Mouse (Mus musculus) kidney, postnatal 10 days (tissue): ENCODE results near the gene Maats1.
A peak's percentile ranks its signal among the peaks of the same experiment; 100 is the strongest.

Experiments used
- DNase-seq: peaks from one replicate; pipeline ENCODE4 v3.0.0; 2021; ENCODE audit warnings: mixed read lengths

Maats1 gene

GRCm38 (mm10) chr16:38287762-38288161 lies 54.2 kb downstream of the Maats1 start:
- no peak for DNase-seq

- no peak for DNase-seq
Observed at GRCm38 (mm10) chr16:38287357-38287756, 54.6 kb downstream of the Maats1 start.

DNA sequence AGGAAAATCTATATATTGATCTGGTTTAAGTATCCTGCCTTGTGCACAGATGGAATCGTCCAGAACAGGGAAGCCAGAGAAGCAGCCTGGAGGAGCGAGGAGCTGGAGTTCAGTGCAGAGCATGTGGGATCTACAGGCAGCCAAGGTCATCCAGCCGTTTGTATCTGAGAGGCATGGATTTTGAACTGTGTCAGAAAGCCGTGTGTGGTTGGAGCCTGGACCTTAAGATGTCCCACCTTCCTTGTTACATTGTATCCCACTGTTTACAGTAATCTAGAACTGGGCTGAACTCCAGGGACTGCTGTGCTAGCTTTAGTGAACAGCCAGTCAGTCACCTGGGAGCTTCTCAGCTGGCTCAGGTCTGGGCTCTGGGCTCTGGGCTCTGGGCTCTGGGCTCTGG lies 55.4 kb downstream of the Maats1 start:
- DNase-seq, result peak; percentile 18

DNA sequence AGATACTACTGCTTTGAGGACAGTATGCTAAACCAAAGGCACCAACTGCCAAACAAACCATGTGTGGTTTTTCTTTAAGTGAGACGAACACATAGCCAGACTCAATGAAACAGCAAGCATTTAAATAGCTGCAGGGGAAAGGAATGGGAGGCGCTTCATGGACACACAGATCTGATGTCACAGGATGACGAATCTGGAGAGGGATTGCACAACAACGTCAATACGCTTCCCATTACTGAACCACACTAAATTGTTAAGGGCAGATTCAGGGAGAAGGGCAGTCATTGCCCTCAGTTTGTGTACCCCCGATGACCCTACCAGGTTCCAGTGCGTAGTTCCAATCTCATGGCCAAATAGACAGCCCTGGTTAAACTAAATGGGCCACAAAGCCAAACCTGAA lies 56.1 kb downstream of the Maats1 start:
- DNase-seq, result no peak

- DNase-seq, result no peak
Observed at GRCm38 (mm10) chr16:38283300-38283699, 58.6 kb downstream of the Maats1 start.

DNA sequence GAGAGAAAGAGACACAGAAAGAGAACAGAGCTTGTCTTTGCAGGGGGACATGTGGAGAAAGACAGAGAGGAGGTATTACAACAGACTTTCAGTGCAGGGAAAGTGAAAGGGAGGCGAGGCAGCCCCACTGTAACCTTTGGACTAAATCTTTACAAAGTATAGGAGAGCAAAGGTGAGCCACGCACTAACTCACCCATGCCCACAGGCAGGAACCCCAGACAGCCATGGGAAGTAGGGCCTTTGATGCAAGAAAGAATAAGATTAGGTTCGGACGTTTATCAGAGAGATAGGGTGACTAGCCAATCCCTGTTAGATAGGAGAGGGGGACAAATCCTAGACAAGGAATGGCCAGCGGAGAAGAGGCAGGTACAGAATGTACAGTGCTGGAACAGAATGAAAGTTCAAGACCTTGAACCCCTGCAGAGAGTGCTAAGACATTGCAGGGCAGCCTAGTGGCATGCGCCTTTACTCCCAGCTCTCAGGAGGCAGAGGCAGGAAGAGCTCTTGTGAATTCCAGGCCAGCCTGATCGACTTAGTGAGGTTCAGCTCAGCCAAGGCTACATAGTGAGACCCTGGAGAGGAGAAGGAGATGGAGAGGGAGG lies 59.3 kb downstream of the Maats1 start:
- DNase-seq, result peak; percentile 24

DNA sequence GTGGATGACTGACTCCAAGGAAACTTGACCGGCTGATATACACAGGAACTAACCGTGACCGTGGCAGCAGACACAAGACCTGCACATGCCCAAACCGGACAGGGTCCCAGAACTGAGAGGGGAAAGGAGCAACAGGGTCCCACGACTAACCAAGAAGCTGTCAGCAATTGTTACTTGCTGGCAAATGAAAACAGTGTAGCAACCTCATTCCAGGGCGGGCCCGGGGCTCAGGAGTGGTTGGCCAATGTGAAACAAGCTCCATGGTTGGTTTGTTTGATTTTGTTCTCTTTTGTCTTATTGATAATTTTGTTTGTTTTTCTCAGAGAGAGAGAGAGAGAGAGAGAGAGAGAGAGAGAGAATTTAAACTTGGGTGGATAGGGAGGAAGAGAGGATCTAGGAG lies 61.0 kb downstream of the Maats1 start:
- no peak for DNase-seq

- no peak for DNase-seq
Observed at GRCm38 (mm10) chr16:38279794-38280193, 62.1 kb downstream of the Maats1 start.

- DNase-seq, result no peak
Observed at GRCm38 (mm10) chr16:38274737-38275136, 67.2 kb downstream of the Maats1 start.

- DNase-seq, result no peak
Observed at GRCm38 (mm10) chr16:38272483-38272882, 69.5 kb downstream of the Maats1 start.

GRCm38 (mm10) chr16:38271601-38272000 lies 70.3 kb downstream of the Maats1 start:
- DNase-seq, result no peak

- no peak for DNase-seq
Observed at GRCm38 (mm10) chr16:38255927-38256326, 86.0 kb downstream of the Maats1 start.

GRCm38 (mm10) chr16:38255107-38255506 lies 86.8 kb downstream of the Maats1 start:
- DNase-seq, result no peak

DNA sequence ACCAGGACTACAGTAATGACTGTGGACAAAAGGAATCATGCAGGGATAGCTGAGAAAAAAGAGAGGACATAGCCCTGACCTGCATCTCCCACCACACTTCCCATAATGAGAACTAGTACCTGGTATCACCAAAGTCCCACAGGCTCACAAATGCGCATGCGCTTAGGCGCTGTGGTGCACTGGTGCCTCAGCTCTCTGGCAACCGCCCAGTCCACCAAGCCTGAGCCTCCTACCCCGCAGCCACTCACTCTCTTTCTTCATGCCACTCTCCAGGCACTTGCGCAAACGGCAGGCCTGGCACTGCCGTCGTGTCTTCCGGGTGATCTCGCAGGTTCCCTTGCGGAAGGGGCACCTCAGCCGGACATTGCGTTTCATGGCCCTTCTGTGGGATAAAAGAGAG lies 87.9 kb downstream of the Maats1 start:
- no peak for DNase-seq

DNA sequence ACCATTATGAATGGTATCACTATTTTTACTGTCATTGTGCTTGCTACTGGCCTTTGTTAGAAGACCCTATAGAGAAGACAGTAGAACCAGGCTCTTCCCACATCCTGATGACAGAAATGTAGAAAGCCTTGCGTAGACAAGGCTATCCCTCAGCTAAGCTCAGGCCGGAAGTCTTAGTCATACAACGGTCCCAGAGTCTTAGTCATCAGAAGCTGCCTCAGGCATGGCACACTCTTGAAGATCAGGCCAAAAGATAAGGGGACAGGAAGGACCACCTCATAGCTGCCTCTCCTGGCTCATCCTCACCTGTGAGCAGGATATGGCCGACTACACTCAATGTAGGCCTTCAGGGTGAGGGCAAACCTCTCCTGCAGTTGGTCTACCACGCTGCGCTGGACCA lies 91.5 kb downstream of the Maats1 start:
- no peak for DNase-seq

GRCm38 (mm10) chr16:38248331-38248961 lies 93.5 kb downstream of the Maats1 start:
- no peak for DNase-seq
